Mouse (Mus musculus) frontal cortex, postnatal 14 days (tissue): ENCODE results near the gene R3hdm2.

ENCODE experiments used
- DNase-seq, 2 experiments: peaks; one replicate each; pipeline ENCODE4 v3.0.0; 2022; ENCODE audit warnings: low spot score in 2 of 2

The R3hdm2 gene

GRCm38 (mm10) chr10:127353909-127354895 lies 25.9 kb upstream of the R3hdm2 start, which contains the start of gene Inhbe:
Gene Inhbe, minus strand, starts transcription at chr10:127354411.
- peak; percentile 53 to 72 for DNase-seq

GRCm38 (mm10) chr10:127355336-127355735 lies 24.8 kb upstream of the R3hdm2 start:
- DNase-seq = no peak

GRCm38 (mm10) chr10:127360714-127361113 lies 19.4 kb upstream of the R3hdm2 start:
- DNase-seq = no peak

DNA sequence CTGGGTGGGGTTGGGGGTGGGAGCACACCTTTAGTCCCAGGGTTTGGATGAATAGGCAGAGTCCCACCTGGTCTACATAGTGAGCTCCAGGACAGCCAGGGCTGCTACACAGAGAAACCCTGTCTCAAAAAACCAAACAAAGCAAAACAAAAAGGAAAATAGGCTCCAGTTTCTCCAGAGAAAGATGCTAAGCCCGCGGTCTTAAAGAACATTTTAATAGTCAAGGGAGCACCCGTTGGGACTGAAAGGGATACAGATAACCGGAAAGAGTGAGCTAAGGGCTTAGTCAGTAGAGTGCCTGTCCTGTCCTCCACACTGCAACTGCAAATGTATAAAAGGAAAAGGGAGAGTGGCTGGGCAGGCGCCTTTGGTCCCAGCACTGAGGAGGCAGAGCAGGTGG lies 13.0 kb upstream of the R3hdm2 start:
- no peak for DNase-seq

GRCm38 (mm10) chr10:127368273-127368672 lies 11.9 kb upstream of the R3hdm2 start:
- no peak for DNase-seq

- no peak for DNase-seq
These were observed 10.0 kb upstream of the R3hdm2 start, which contains the start of gene Inhbc for GRCm38 (mm10) chr10:127369834-127370820. Gene Inhbc, minus strand, starts transcription at chr10:127370431.

DNA sequence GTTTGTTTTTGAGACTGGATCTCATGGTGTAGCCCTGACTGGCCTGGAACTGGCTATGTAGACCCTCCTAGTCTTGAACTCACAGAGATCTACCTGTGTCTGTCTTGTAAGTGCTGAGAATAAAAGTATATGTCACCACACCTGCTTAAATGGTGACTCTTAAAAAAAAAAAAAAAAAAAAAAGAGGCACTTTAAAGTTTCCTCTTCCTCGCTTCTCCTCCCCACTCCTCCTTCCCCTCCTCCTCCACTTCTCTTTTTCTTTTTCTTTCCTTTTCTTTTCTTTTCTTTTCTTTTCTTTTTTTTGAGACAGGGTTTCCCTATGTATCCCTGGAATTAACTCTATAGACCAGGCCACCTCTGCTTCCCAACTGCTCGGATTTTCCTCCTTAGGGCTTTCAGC lies 9.1 kb upstream of the R3hdm2 start:
- no peak for DNase-seq

GRCm38 (mm10) chr10:127377700-127378099 lies 2.4 kb upstream of the R3hdm2 start:
- DNase-seq = no peak

- DNase-seq = no peak
These were observed 473 bp upstream of the R3hdm2 start for GRCm38 (mm10) chr10:127379654-127380053.

GRCm38 (mm10) chr10:127380767-127381742 lies 928 bp downstream of the R3hdm2 start:
- DNase-seq = peak in 1 of 2 experiments; percentile 29

DNA sequence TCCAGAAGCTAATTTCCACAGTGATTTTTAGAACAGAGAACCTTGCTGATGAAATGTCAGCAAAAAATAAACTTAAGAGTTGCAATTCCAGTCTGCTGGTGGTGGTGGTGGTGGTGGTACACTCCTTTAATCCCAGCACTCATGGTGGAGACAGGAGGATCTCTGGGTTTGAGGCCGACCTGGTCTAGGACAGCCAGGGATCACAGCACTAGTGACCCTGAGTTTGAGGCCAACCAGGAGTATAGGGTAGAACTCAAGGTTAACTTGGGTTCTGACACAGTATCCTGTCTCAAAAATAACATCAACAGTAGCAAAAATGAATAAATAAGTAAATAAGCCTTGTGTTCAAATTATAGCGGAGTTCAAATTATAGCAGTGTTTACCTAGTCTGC lies 1.6 kb downstream of the R3hdm2 start:
- DNase-seq = no peak

DNA sequence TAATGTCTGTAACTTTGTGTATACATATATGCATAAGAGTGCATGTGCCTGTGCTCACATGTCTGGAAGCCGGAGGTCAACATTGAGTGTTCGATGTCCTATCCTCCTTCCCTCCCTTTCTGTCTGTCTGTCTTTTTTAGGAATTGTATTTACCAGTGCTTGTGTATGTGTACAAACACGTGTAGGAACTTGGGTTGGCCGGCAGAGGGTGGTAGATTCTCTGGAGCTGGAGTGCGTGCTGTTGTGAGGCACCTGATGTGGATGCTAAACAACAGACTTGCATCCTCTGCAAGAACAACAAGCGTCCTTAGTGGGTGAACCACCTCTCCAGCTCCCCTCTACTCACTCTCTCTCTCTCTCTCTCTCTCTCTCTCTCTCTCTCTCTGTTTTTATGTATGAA lies 11.6 kb downstream of the R3hdm2 start:
- no peak for DNase-seq

DNA sequence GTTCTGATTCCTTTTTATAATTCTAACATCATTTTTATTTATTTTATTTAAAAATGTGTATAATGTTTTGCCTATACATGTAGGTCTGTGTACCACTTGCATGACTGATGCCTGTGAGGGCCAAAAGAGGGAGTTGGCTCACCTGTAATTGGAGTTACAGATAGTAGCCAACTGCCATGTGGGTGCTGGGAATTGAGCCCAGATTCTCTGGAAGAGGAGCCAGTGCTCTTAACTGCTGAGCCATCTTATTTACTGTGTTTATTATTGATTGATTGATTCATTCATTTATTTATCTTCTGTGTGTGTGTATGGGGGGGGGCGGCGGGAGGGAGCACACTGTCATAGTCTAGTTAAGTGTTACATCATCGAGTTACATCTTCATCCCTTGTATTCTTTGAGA lies 24.6 kb downstream of the R3hdm2 start:
- DNase-seq = no peak

DNA sequence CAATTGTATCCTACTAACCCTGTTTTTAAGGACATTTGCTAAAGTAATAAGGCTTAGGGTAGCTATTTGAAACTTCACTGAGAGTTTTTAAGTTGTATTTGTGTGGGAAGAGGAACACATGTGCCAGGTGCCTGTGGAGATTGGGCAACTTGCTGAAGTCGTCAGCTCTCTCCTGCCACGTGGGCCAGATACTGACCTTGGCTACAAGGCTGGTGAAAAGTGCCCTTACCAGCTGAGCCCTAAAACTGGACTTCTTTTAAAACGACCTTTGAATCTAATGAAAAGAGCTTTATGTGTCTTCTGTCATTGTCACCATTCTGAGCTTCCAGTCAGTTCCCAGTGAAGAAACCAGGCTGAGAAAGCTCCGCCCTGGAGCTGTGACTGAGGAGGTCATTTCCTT lies 27.3 kb downstream of the R3hdm2 start:
- DNase-seq = no peak

DNA sequence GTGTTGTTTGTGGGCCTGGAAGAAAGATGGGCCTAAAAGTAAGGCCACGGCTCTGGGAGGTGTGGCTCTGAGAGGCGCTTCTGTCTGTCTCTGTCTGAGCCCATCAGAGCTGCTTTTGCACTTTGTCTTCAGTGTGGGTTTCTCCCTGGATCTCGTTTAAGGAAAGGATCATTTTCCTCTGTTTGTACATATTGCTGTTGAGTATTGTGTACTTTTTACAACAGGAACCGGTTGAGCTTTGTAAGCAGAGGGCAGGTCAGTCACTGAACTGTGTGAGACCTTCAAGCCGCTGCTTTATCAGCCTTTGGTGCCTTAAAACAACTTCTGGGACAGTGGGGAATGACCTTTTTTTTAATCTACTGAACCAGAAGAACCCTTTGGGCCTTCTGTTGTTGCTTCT lies 32.0 kb downstream of the R3hdm2 start:
- no peak for DNase-seq

- no peak for DNase-seq
These were observed 32.6 kb downstream of the R3hdm2 start for GRCm38 (mm10) chr10:127412776-127413175.

DNA sequence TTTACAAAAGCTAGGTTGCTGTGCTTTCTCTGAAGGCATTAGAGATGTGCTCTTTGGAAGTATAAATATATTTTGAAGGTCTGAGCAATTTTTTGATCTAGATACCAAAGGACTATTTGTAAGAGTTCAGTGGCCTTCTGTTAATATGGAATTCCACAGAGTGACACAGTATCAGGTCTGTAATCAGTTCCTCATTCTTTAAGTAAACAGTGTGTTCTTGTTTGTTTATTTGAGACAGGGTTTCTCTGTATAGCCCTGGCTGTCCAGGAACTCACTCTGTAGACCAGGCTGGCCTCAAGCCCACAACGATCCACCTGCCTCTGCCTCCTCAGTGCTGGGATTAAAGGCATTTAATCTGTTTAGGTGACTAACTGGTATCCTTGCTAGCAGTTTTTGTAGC lies 33.5 kb downstream of the R3hdm2 start:
- DNase-seq = no peak

GRCm38 (mm10) chr10:127414141-127414540 lies 34.0 kb downstream of the R3hdm2 start:
- DNase-seq = no peak

DNA sequence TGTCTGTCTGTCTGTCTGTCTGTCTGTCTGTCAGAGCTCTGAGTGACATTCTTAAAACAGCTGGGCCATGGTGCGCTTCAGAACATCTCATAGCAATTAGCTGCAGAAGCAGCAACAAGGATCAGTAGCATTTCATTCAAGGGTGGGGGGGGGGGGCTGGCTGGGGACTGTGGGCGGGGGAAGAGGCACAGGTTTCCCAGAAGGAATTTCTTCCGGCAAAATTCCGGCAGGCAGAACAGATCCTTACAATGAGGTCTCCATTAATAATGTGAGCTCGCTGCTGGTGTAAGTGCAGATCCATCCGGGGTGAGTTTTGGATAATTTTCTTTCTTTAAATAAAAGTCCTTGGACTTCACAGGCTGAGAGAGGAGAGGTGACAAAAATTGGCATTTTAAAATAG lies 40.0 kb downstream of the R3hdm2 start:
- DNase-seq = no peak

DNA sequence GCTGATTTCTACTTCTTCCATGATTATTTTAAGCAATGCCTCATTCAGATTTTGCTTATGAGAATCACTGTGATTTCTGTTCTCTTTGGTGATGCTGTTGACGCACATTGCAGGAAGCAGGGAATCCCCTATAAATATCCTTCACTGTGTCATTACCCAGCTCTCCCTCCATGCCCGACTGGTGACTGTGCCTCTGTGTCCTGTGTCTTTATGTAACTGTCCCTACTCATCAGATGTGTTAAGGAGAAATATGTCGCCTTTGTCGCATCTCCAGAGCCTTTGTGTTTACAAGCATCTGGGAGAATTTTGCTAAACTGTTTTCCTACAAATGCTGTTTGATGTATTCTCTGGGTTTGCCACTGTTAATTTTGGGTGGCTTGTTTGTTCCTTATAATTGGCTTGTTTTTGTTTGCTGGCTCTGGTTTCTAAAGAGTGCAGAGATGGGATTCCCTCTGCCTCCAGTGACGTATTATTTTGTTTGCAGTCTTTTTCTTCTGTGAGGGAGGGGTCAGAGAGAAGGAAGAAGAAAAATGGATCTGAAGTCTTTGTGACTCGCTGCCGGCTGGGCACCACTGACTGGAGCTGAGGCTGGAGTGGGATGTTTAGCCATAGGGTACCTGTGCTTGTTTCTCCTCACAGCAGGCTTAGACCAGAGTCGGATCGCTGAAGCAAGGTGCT lies 40.7 kb downstream of the R3hdm2 start:
- DNase-seq = peak; percentile 26 to 31
